Mouse (Mus musculus) hematopoietic stem cell, adult 5-6 weeks (primary cell): Measurements from ENCODE around the gene Eng. TPM values are rescaled to one million over a fixed set of nuclear protein-coding genes. Genes with fewer than 3 reads are reported as not detected.

Experiments
- ATAC-seq, 2 experiments: fragments of 125-278 bp in 1 of 2; replicated peaks in 1 of 2; 2 replicates each; pipeline ENCODE4 v1.8.0; 2016 to 2017; ENCODE audit warnings: inconsistent platforms in 2 of 2, mild to moderate bottlenecking in 2 of 2, moderate number of reproducible peaks in 2 of 2, low read depth in 1 of 2, moderate TSS enrichment in 1 of 2; ENCODE audit not compliant: low FRiP score in 2 of 2, poor library complexity in 2 of 2, severe bottlenecking in 2 of 2, insufficient read depth in 1 of 2, low TSS enrichment in 1 of 2
- total RNA-seq: library from RNA; stranded (forward); fragments of 172-1452, 232-1000 nt; gene quantifications from 2 replicates; pipeline ENCODE4 v1.2.3, GENCODE M21; 2017

Eng gene
- total RNA-seq, result 20.9 and 23.6 TPM in 2 replicates

DNA sequence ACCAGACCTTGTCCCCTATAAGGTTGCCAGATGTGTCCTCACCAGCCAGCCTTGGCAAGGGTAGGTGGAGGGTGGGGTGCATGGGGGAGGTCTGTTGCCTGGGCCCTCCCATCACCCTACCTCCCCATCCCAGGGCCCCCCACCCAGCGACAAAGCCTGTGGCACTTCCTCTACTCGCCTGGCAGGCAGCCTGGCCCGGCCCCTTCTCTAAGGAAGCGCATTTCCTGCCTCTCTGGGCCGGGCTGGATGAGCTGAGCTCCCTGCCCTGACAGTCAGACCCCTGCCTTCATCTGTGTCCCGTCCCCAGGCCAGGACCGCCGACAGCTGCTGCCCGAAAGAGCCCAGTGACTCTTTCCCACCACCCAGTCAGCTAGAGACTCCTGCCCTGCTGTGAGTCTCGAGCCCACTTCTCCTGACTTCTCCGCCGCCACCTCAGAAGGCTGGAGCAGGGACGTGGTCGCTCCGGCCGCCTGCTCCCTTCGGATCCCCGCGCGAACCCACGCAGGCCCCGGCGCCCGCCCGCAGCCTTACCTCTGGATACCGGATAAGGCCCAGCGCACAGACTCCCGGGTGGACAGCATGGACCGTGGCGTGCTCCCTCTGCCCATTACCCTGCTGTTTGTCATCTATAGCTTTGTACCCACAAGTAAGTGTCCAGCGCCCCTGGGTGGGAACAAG is at the start of gene Eng:
Gene Eng (plus strand): TSS at position 217 of the 678 bp plus-strand sequence.
- ATAC-seq, result peak; percentile 51 to 84

DNA sequence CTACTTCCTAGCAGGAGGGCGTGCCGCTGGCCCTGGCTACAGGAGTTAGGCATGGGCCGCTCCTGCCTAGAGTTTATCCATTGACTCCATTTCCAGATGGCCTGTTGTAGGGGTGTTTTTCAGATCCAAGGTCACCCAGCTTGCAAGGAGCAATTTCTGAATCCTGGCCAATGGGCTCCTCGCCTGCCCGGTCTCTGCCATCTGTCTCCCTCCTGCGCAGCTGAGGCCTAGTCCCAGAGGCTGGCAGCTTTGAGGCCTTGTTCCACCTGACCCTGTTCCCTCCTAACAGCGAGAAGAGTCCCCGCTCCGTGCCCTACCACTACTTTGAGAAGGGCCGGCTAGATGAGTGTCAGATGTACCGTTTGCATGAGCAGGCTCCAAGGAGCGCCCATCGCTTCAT is 49.7 kb upstream of the Eng start:
- no peak for ATAC-seq

DNA sequence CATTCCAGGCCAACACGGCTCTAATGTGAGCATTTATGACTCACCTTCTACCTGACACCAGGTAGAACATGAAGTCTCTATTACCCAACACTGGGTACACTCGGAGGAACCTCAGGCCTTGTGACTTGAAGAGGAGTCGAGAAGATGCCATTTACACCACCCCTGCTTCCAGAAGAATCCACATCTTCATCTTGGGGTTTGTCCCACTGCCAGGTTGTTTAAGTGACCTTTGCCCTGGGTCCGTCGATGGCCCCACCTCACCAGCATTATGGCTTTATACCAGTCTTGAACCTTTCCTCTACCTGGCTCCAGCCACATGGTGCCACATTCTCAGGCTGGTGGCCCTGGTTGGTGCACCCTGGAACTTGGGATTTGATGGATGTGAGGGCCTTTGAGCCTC is 49.1 kb upstream of the Eng start:
- ATAC-seq, result no peak

DNA sequence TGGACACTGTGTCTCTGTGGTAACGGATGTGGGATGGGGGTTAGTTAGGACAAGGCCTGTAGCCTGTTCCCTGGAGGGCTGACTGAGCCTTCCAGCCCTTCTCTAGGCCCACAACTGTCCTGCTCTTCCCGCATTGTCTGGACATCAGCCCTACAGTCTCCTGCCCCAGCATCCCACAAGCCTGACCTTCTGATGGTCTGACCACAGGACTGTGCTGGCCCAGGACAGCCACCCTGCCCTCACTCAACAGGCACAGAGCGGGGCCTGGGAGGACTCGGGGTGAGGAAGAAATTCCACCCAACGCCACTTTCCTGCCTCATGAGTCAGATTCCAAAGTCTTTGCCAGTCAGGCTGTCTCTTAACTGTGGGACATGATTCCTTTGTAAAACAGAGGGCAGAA is 48.7 kb upstream of the Eng start:
- ATAC-seq, result no peak

DNA sequence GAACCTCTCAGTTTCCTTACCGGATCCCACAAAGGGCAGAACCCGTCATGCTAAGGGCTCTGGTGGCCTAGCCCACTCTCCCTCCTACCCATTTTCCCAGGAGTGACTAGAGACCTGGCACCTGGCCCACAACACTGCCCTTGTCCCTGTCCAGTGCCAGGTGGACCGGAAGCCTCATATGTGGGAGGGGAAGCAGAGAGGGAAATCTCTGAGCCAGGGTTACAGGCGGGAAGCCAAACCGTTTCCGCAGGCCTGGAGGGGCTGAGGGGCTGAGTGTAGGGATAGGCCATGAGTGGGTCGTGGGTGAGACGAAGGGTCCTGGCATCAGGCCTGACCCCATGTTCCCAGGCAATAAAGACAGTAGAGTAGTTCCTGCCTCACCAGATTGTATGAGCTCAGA is 47.9 kb upstream of the Eng start:
- ATAC-seq, result no peak

DNA sequence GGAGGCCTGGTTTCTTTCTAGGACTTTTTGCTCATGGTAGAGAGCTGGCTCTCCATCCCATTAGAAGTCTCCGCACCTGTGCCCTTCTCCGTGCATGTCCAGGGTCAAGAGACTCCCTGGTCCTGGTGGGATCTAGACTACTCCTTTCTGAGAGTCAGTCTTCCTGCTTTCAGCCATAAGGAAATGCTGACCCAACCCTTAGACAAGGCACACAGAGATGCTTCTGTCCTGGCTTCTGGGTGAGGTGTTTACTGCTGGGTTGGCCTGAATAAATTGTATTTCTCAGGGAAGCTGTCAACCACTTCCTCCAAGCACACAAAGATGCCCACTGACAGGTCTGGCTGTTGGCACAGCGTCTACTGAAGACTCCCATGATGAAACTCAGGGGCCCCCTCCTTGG is 47.0 kb upstream of the Eng start, which contains the start of gene St6galnac6:
Gene St6galnac6 (plus strand): TSS at position 301 of the 400 bp plus-strand sequence.
- ATAC-seq, result no peak

DNA sequence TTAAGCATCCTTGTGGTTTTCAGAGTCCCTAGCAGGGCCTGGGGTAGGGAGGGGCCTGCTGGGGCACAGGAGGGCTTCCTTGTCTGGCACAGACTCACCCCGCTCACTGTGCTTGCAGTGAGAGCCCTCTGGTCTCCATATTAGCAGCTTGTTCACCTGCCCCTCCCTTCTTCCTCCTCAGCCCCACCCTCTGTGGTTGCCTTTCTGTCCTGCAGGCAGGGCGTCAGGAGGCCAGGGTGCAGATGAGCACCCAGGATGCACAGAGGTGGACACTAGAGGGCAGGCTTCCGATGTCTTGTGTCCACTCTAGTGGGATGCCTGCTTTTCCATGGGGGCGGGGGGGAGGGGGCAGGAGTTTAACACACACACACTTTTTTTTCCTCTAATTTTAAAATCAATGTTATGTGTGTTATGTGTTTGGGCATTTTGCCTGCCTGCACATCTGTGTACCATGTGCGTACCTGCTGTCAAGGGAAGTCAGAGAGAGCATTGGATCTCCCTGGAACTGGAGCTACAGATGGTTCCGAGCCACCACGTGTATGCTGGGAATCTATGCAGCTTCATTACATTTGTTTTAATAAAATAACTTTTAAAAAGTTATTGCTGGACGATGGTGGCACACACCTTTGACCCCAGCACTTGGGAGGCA is 44.9 kb upstream of the Eng start:
- ATAC-seq, result peak in 1 of 2 experiments; percentile 37; a peak in 1 of 4 replicates

DNA sequence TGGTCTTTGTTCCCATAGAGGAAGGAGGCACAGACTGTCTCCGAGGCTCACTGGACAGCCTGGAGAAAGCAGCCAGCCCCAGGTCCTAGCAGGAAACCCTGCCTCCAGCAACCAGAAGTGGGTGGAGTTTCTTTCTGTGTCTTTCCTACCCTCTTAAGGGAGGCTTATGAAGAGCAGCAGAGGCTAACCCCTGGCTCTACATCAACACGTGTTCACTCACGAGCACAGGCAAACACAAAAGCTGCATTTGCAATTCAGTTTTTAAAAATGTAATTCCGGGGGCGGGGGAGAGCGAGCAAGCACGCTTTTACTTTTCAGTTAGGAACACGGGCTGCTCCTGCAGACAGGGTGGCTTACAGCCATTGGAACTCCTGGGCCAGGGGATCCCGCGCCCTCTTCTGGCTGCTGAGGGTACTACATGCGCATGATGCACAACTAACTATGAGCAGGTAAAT is 43.8 kb upstream of the Eng start:
- peak; percentile 66 to 74 for ATAC-seq

DNA sequence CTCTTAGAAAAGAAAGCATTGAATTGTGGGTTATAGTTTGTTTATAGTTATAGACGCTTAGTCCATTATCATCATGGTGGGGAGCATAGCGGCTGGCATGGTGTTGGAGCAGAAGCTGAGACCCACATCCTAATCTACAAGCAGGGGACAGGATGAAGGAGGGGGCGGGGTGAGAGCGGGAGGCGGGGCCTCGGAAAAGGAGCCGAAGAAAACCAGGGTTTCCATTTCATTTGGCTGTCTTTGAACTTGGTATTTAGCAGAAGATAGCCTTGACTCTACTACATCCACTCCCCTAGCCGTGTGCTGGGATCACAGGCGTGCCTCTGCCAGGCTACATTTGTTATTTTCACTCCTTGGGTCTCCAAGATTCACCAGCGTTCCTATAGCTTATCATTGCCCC is 41.8 kb upstream of the Eng start:
- ATAC-seq, result no peak

DNA sequence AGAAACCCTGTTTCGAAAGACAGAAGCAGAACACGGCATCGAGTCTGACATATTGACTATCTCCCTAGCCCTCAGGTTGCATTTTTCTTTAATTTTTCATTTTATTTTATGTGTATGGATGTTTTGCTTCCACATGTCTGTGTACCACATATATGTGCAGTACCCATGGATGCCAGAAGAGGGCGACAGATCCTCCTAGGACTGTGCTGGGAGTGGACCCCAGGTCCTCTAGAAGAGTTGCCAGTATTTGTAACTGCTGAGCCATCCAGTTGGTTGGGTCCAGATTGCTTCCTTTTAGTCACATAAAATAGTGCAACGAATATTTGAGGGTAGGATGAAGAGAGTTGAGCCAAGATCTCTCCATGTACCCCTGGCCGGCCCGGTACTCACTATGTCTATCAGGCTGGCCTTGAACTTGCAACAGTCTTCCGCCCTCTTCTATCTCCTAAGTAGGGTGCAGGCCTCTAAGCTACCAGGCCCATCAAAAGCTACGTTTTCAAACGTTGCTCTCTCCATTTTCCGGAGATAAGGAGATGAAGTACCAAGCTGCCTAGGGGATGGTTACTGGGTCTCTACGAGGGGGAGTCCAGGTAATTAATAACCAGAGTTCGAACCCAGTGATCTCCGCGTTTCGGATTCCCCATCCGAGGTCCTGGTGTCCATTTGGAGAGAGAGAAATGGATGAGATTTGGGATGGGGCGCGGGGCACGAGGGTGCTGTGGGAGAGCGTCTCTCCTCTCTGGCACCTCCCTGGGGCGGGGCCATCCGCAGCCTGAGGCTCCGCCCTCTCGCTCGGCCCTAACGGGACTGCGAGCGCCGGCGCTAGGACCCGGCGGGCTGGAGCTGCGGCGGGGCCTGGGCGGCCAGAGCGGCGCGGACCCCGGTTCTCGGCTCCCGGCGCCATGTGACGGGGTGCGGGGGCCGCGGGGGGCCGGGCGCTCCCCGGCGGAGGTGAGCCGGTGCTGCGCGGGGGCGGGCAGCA is 39.9 kb upstream of the Eng start:
- ATAC-seq, result peak; percentile 43 to 44; a peak in 1 of 4 replicates

DNA sequence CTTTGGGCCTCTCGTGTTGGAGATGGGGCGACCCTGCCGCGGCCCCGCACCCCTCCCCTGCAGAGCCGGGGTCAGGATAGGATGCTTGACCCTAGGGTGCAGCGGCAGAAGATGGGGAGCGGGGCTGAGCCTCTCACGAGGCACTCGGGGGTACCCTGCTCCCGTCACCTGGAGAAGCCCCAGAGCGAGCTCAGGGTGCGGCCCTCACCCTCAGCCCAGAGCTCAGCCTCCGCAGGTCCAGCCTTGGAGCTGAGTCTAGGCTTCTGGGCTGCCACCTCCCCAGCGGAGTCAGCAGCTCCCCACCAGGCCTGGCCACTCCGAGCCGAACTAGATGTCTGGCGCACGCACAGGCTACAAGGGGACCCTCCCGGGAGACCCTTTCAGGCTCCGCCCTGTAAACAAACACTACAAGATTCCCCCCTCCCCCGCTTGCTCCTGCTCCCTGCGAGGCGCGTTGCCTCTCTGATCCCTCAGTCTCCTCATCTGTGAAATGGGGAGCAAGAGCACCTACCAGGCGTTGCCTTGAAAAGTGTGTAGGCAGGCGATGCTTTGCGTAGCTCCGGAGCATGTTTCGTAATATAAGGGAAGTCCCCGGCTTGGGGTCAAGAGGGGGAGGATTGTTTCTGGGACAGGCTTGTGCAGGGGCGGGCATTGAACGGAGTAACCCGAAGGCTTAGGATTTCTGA is 39.0 kb upstream of the Eng start:
- 0 out of 4 replicates have a peak, but pooled peaks of 1 of the 2 experiments have one; percentile 13 for ATAC-seq

DNA sequence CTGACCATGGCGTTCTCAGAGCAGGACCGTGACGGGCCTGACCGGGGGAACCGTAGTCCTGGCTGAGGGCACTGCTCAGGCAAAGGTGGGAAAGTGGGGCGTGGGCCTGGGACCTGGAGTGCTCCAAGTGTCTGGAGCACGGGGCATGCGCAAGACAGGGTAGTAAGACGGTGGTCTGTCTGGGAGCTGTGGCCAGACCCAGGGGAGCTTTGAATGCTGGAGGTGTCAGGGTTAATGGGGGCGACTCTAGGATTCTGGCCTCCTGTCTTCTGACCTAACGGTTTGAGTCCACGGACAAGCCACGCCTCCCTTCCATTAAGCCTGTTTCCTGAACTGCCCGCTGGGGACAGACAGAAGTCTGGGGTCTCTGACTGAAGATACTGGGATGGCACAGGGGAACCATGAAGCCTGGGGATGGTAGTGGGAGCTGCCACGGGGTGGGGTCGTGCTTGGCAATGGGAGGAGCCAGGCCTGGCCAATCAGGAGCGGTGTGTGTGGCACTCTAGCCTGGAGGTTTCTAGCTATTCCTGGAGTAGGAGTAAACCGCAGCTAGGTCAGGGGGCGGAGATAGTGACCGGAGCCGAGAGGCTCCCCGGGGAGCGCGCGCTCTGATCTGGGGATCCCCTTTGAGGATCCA is 38.1 kb upstream of the Eng start:
- ATAC-seq, result peak; percentile 53 to 71

DNA sequence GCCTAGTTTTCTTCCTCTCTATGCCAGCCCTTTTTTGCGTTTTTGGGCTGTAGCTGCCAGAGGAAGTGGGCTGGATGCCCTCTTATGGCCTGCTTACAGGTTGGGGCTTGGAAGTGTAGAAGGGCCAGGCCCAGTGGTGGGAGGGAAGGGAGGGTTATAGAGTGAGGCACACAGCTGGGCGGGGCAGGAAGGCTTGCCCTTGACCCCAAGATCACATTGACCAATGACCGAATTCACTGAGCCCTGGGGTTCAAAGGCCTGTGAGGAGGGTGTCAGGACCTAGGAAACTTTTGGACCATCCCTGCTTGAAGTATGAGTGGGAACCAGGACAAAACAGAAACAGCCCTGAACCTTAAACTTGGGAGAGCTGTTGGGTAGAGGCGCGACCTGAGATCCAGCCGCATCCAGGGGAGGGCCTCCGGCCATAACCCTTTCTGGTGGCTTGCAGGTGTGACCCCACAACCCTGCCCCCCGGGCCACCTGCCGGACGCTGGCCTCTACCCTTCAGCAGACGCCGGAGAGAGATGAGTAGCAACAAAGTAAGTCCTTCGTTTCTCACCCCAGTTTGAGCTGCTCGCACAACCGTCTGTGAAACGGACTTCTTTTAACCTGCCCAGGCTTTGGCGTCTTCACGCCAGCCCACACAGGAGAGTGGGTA is 37.5 kb upstream of the Eng start:
- ATAC-seq, result no peak; a peak in 1 of 4 replicates

DNA sequence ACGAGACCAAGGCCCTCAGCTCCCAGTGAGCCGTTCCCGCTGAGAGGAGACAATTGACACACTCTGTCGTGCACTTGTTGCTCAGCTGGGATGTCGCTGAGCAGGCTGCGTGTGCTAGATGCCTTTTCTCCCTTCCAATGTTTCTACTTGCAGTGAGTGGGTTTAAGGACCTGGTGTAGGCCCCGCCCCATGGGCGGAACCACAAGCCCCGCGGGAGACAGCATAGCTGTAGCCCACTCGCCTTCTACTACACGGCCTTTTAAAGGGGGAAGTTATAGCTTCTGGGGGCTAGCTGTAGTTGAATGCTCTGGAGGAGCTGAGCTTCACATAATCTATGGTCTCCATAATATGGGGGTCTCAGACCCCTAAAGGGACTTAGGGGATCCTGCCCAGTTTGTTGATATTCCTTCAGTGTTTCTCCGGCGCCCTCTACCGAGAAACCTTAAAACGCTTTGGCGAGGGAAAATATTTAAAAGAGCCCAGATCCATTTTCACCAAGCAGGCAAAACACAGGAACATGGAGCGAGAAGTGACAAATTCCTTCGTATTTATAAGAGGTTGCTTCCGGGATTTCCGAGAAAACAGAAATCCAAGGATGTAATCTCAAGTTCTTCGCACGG is 35.7 kb upstream of the Eng start:
- 0 out of 4 replicates have a peak, but pooled peaks have one; percentile 27 to 28 for ATAC-seq

DNA sequence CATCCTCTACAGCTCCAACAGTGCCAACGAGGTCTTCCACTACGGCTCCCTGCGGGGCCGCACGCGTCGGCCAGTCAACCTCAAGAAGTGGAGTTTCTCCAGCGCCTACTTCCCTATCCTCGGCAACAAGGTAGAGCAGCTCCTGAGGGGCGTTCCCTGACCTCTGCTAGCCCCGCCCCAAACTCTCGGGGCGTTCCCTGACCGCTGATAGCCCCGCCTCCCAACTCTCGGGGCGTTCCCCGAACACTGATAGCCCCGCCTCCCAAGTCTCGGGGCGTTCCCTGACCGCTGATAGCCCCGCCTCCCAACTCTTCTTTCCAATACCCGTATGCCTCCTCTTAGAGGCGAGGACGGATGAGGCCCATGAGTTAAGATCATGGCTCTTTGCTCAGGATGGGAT is 34.1 kb upstream of the Eng start:
- ATAC-seq, result no peak

DNA sequence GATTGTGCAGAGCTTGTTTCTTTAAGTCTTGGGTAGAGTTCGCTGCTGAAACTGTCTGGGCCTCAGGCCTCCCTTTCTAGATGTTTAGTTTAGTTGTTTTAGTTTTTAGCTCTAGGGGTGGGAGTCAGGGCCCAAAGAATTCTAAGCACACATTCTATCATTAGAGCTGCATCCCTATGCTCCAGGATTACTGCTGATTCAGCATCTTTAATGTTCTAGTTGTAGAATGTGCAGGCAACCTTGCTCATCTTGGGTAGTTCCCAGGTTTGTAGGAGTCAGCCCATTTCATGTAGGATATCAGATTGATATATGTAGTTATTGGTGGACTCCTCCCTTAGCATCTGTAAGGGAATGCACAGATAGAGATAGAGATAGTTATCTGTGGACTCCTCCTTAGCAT is 29.3 kb upstream of the Eng start:
- no peak for ATAC-seq
